Mouse (Mus musculus) MEL (cell line): ENCODE measurements around the gene Enc1.

ENCODE experiments used
- CHD2 ChIP-seq: IDR thresholded peaks from 2 replicates; pipeline ENCODE4 v1.6.1; 2011; ENCODE audit warnings: low read length, improper control_type of control experiment
- CTCF ChIP-seq, 3 experiments: IDR thresholded peaks in 2 of 3; conservative IDR thresholded peaks in 1 of 3; 2 replicates each; pipeline ENCODE4 v1.5.1; 2011 to 2012; ENCODE audit warnings: low read length in 3 of 3, low read depth in 2 of 3, mild to moderate bottlenecking in 2 of 3, improper control_type of control experiment in 1 of 3, inconsistent platforms in 1 of 3, mixed read lengths in 1 of 3, moderate library complexity in 1 of 3; ENCODE audit not compliant: control insufficient read depth in 1 of 3, insufficient read depth in 1 of 3, poor library complexity in 1 of 3, severe bottlenecking in 1 of 3
- E2F4 ChIP-seq: IDR thresholded peaks from 2 replicates; pipeline ENCODE4 v1.6.1; 2011; ENCODE audit warnings: low read depth, low read length, improper control_type of control experiment, borderline replicate concordance
- KAT2A ChIP-seq: conservative IDR thresholded peaks from 2 replicates; pipeline ENCODE4 v1.6.1; 2012; ENCODE audit warnings: low read depth, low read length, improper control_type of control experiment, inconsistent platforms
- NELFE ChIP-seq: IDR thresholded peaks from 2 replicates; pipeline ENCODE4 v1.6.1; 2011; ENCODE audit warnings: low read depth, low read length, improper control_type of control experiment
- POLR2A ChIP-seq, 2 experiments: IDR thresholded peaks; 2 replicates each; pipeline ENCODE4 v1.6.1; 2011 to 2012; ENCODE audit warnings: low read length in 2 of 2, mild to moderate bottlenecking in 2 of 2, control low read depth in 1 of 2, improper control_type of control experiment in 1 of 2, low read depth in 1 of 2, moderate library complexity in 1 of 2; ENCODE audit not compliant: control insufficient read depth in 1 of 2, insufficient read depth in 1 of 2, poor library complexity in 1 of 2
- POLR2AphosphoS2 ChIP-seq: IDR thresholded peaks from 2 replicates; pipeline ENCODE4 v1.6.1; 2011; ENCODE audit warnings: low read length, improper control_type of control experiment
- RAD21 ChIP-seq: IDR thresholded peaks from 2 replicates; pipeline ENCODE4 v1.6.1; 2011; ENCODE audit warnings: mild to moderate bottlenecking, low read depth, low read length, improper control_type of control experiment
- TCF12 ChIP-seq: IDR thresholded peaks from 2 replicates; pipeline ENCODE4 v1.6.1; 2014; ENCODE audit warnings: low read depth, mild to moderate bottlenecking, inconsistent platforms, low read length, improper control_type of control experiment, moderate library complexity
- ZC3H11A ChIP-seq: IDR thresholded peaks from 2 replicates; pipeline ENCODE4 v1.6.1; 2012; ENCODE audit warnings: low read depth, mild to moderate bottlenecking, inconsistent platforms, low read length, improper control_type of control experiment

GRCm38 (mm10) chr13:97225130-97225529, 15.8 kb upstream of the Enc1 start:
- TF ChIP-seq ZC3H11A: no peak
- TF ChIP-seq CHD2: no peak
- no peak for TF ChIP-seq CTCF (IDR thresholded peaks at IDR 0.05 in 2 of 3, conservative IDR thresholded peaks at IDR 0.05 in 1 of 3; ENCODE audit: control insufficient read depth in 1 of 3, insufficient read depth in 1 of 3, low read depth in 2 of 3, low read length in 3 of 3, poor library complexity in 1 of 3, severe bottlenecking in 1 of 3)
- TF ChIP-seq POLR2A (IDR thresholded peaks at IDR 0.05; ENCODE audit: control insufficient read depth in 1 of 2, insufficient read depth in 1 of 2, low read depth in 1 of 2, low read length in 2 of 2, poor library complexity in 1 of 2): no peak
- TF ChIP-seq POLR2AphosphoS2: no peak
- no peak for TF ChIP-seq E2F4
- TF ChIP-seq RAD21: no peak
- no peak for TF ChIP-seq NELFE
- no peak for TF ChIP-seq TCF12
- no peak for TF ChIP-seq KAT2A
